Mouse (Mus musculus) stomach, embryonic 16.5 days (tissue): ENCODE measurements around the gene Hif3a. TPM values are rescaled to one million over a fixed set of nuclear protein-coding genes. Genes with fewer than 3 reads are reported as not detected.

ENCODE experiments used
- ATAC-seq: fragments of 200-750 bp; cut with Nextera tagmentation; 2 replicates; pipeline ENCODE4 v1.8.0; 2017; ENCODE audit warnings: moderate number of reproducible peaks, moderate TSS enrichment; ENCODE audit not compliant: insufficient read depth, low FRiP score
- H3K27ac ChIP-seq: fragments of 300-500 bp; sonication (generic); 2 replicates; pipeline ENCODE4 v1.5.1; 2014; ENCODE audit warnings: low read length
- H3K27me3 ChIP-seq: fragments of 300-500 bp; sonication (generic); 2 replicates; pipeline ENCODE4 v1.6.1; 2014; ENCODE audit warnings: low read length, control low read depth, mixed read lengths; ENCODE audit not compliant: control insufficient read depth, insufficient read depth
- H3K36me3 ChIP-seq: fragments of 300-500 bp; sonication (generic); 2 replicates; pipeline ENCODE4 v1.6.1; 2014; ENCODE audit warnings: low read length; ENCODE audit not compliant: control insufficient read depth, insufficient read depth
- H3K4me1 ChIP-seq: fragments of 300-500 bp; sonication (generic); 2 replicates; pipeline ENCODE4 v1.6.1; 2014; ENCODE audit warnings: low read length, control low read depth, mixed read lengths; ENCODE audit not compliant: control insufficient read depth, insufficient read depth
- H3K4me2 ChIP-seq: fragments of 300-500 bp; sonication (generic); 2 replicates; pipeline ENCODE4 v1.6.1; 2014; ENCODE audit warnings: low read depth, low read length, mixed read lengths
- H3K4me3 ChIP-seq: fragments of 300-500 bp; sonication (generic); replicated peaks from 2 replicates; pipeline ENCODE4 v1.5.1; 2014; ENCODE audit warnings: mild to moderate bottlenecking, low read length
- H3K9ac ChIP-seq: fragments of 300-500 bp; sonication (generic); 2 replicates; pipeline ENCODE4 v1.6.1; 2014; ENCODE audit warnings: low read length
- H3K9me3 ChIP-seq: fragments of 300-500 bp; sonication (generic); replicated peaks from 2 replicates; pipeline ENCODE4 v1.6.1; 2016; ENCODE audit warnings: low read length, control low read depth; ENCODE audit not compliant: control insufficient read depth
- WGBS: fragments of 180-500 bp; shearing (Covaris S2); extraction: QIAGEN DNeasy Blood & Tissue Kit; methylation state at CpG from one replicate; pipeline ENCODE4 v1.1.7; 2014; 5-methylcytosine and 5-hydroxymethylcytosine counted together
- polyA plus RNA-seq: library from polyadenylated mRNA; unstranded; fragments of >200 nt; fragmentation: Nextera tagmentation; extraction: Ambion mirVana; gene quantifications from 2 replicates; pipeline ENCODE4 v1.2.1, GENCODE M21; 2015

Gene Hif3a
- polyA plus RNA-seq, 1 experiment from 2014 or later: 60.1 TPM

- Histone ChIP-seq H3K36me3 (peaks cover 57% of the 10 kb centered on the region), H3K27ac (no peak overlapping the region), H3K4me3 (no peak overlapping the region), H3K4me1 (peaks cover 3% of the 10 kb centered on the region; the same call in 1 of the 2 replicates), H3K4me2 (no peak overlapping the region), H3K27me3 (no peaks in the 10 kb centered on the region), H3K9ac (no peak overlapping the region), H3K9me3 (no peaks in the 10 kb centered on the region)
- no peak for ATAC-seq
- WGBS: 90% methylated on average over 10 of the region's 10 CpGs
Measured at GRCm38 (mm10) chr7:17048431-17049190, 13.6 kb downstream of the Hif3a start.

- Histone ChIP-seq H3K4me3 (no peak overlapping the region), H3K36me3 (peaks cover 56% of the 10 kb centered on the region), H3K4me1 (peaks cover 3% of the 10 kb centered on the region; the same call in 1 of the 2 replicates), H3K27me3 (no peaks in the 10 kb centered on the region), H3K27ac (no peak overlapping the region), H3K9me3 (no peaks in the 10 kb centered on the region), H3K4me2 (no peak overlapping the region), H3K9ac (no peak overlapping the region)
- ATAC-seq: no peak
- 91% methylated on average over 5 of the region's 5 CpGs for WGBS
Measured at GRCm38 (mm10) chr7:17047041-17047682, 15.1 kb downstream of the Hif3a start.

GRCm38 (mm10) chr7:17045743-17046142 lies 16.5 kb downstream of the Hif3a start:
- Histone ChIP-seq H3K27me3 (no peaks in the 10 kb centered on the region), H3K4me1 (no peaks in the 10 kb centered on the region; the same call in 1 of the 2 replicates), H3K9ac (no peak overlapping the region), H3K36me3 (peaks cover 54% of the 10 kb centered on the region), H3K9me3 (no peaks in the 10 kb centered on the region), H3K27ac (no peak overlapping the region), H3K4me2 (no peak overlapping the region), H3K4me3 (no peak overlapping the region)
- ATAC-seq: no peak
- WGBS: 63% methylated on average over 1 of the region's 1 CpGs

GRCm38 (mm10) chr7:17039373-17039772 lies 22.9 kb downstream of the Hif3a start:
- Histone ChIP-seq H3K4me2 (no peak overlapping the region), H3K27me3 (no peaks in the 10 kb centered on the region)
- no peak for ATAC-seq

GRCm38 (mm10) chr7:17038018-17038695 lies 24.1 kb downstream of the Hif3a start:
- ATAC-seq: 0 out of 2 replicates have a peak, but pooled peaks have one; percentile 19
- Histone ChIP-seq H3K9ac (no peak overlapping the region), H3K27ac (no peak overlapping the region), H3K4me1 (0 out of 2 replicates have a peak, but pooled peaks cover 2% of the 10 kb centered on the region), H3K4me2 (no peak overlapping the region), H3K27me3 (no peaks in the 10 kb centered on the region), H3K36me3 (peaks cover 71% of the 10 kb centered on the region), H3K4me3 (no peak overlapping the region), H3K9me3 (no peaks in the 10 kb centered on the region)
- WGBS: 67% methylated on average over 9 of the region's 9 CpGs

More at GRCm38 (mm10) chr7:17039373-17039772, 22.9 kb downstream of the Hif3a start:
- no peak overlapping the region for H3K9ac ChIP-seq
- H3K4me1 ChIP-seq: 0 out of 2 replicates have a peak, but pooled peaks cover 2% of the 10 kb centered on the region
- H3K36me3 ChIP-seq: peaks cover 72% of the 10 kb centered on the region
- H3K27ac ChIP-seq: no peak overlapping the region
- no peaks in the 10 kb centered on the region for H3K9me3 ChIP-seq
- no peak overlapping the region for H3K4me3 ChIP-seq
- 91% methylated on average over 7 of the region's 7 CpGs for WGBS

- WGBS: 81% methylated on average over 7 of the region's 7 CpGs
- H3K27ac ChIP-seq: no peak overlapping the region; the same call in 1 of the 2 replicates
- no peak overlapping the region for H3K4me3 ChIP-seq
- H3K9me3 ChIP-seq: no peaks in the 10 kb centered on the region
- no peak overlapping the region for H3K9ac ChIP-seq
- no peak overlapping the region for H3K4me2 ChIP-seq
- H3K27me3 ChIP-seq: no peaks in the 10 kb centered on the region
- H3K36me3 ChIP-seq: peaks cover 19% of the 10 kb centered on the region
- ATAC-seq: no peak
- peaks cover 16% of the 10 kb centered on the region for H3K4me1 ChIP-seq
Measured at GRCm38 (mm10) chr7:17030239-17030638, 32.0 kb downstream of the Hif3a start.

- 76% methylated on average over 7 of the region's 7 CpGs for WGBS
- ATAC-seq: no peak
- no peaks in the 10 kb centered on the region for H3K27me3 ChIP-seq
Measured at GRCm38 (mm10) chr7:17028923-17029322, 33.3 kb downstream of the Hif3a start.

GRCm38 (mm10) chr7:17027588-17028343 lies 34.5 kb downstream of the Hif3a start, which contains the start of gene Ppp5c:
Gene Ppp5c, minus strand, starts transcription at chr7:17027924.
- Histone ChIP-seq H3K4me3 (peak within 1 kb of the TSS; percentile 79), H3K4me2 (peak within 1 kb of the TSS; percentile 58), H3K4me1 (peaks cover 37% of the 10 kb centered on the region), H3K27me3 (no peaks in the 10 kb centered on the region), H3K9ac (peak within 1 kb of the TSS; percentile 94), H3K9me3 (no peaks in the 10 kb centered on the region), H3K36me3 (no peaks in the 10 kb centered on the region; the same call in 1 of the 2 replicates), H3K27ac (peak within 1 kb of the TSS; percentile 95)
- under 1% methylated on average over 58 of the region's 58 CpGs for WGBS
- peak; percentile 87 for ATAC-seq

More at GRCm38 (mm10) chr7:17028923-17029322, 33.3 kb downstream of the Hif3a start:
- H3K9ac ChIP-seq: no peak overlapping the region
- H3K27ac ChIP-seq: peak overlapping the region; percentile 95; the same call in 1 of the 2 replicates
- H3K36me3 ChIP-seq: peaks cover 8% of the 10 kb centered on the region; the same call in 1 of the 2 replicates
- no peak overlapping the region for H3K4me2 ChIP-seq
- H3K4me3 ChIP-seq: no peak overlapping the region
- no peaks in the 10 kb centered on the region for H3K9me3 ChIP-seq
- H3K4me1 ChIP-seq: peaks cover 30% of the 10 kb centered on the region
